Mouse (Mus musculus): ENCODE measurements around the gene Scmh1. TPM values are rescaled to one million over a fixed set of nuclear protein-coding genes. Genes with fewer than 3 reads are reported as not detected.
A peak's percentile ranks its signal among the peaks of the same experiment; 100 is the strongest.

Gene Scmh1
- polyA plus RNA-seq, 1 experiment from 2014 or later, result 43.5 TPM

DNA sequence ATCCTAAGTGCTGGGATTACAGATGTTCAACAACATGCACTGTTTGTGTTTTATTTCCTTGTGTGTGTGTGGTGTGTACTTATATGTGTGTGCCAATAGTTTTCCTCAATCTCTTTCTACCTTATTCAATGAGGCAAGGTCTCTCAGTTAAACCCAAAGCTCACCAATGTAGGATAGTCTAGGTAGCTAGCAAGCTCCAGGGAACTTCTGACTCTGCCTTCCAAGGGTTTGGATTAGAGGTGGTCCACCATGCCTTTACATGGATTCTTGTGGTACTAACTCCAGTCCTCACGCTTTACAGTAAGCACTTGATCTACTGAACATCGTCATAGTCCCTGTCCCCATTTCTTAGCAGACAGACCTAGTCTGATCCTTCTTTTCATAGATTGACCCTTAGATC lies 109.3 kb downstream of the Scmh1 start:
- Histone ChIP-seq H3K27ac (no peak overlapping the region), H3K9me3 (replicated peaks) (peaks cover 2% of the 10 kb centered on the region; the same call in 1 of the 2 replicates), H3K9ac (no peak overlapping the region), H3K4me1 (no peaks in the 10 kb centered on the region), H3K4me3 (replicated peaks) (no peak overlapping the region), H3K4me2 (no peak overlapping the region), H3K36me3 (peaks cover 64% of the 10 kb centered on the region), H3K27me3 (no peaks in the 10 kb centered on the region)
- ATAC-seq (replicated peaks; ENCODE audit: low FRiP score), result no peak
- WGBS, result 93% methylated on average over 2 of the region's 2 CpGs

DNA sequence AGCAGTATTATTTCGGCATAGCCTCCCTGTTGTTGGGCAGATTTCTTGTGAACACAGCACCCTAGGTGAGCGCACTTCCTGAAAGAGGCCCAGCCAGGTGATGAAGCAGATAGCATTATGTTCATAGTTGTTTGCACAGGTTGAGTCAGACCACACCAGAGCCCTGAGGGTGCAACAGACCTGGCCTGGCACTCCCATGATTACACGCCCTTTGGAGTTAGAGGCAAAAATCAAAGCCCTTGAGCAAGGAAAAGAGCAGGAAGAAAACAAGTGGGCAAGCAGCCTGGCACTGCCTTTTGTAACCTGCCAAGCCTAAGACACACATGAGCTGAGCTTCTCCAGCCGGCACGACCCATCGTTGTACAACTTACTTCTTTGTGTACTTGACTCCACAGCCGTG lies 111.4 kb downstream of the Scmh1 start:
- no peaks in the 10 kb centered on the region for H3K9me3 ChIP-seq (replicated peaks)
- H3K4me1 ChIP-seq, result no peaks in the 10 kb centered on the region
- H3K9ac ChIP-seq, result no peak overlapping the region
- no peak overlapping the region for H3K4me3 ChIP-seq (replicated peaks)
- H3K4me2 ChIP-seq, result no peak overlapping the region
- H3K27ac ChIP-seq, result no peak overlapping the region
- WGBS, result 90% methylated on average over 7 of the region's 7 CpGs
- no peak for ATAC-seq (replicated peaks; ENCODE audit: low FRiP score)
- no peaks in the 10 kb centered on the region for H3K27me3 ChIP-seq
- H3K36me3 ChIP-seq, result peaks cover 71% of the 10 kb centered on the region

DNA sequence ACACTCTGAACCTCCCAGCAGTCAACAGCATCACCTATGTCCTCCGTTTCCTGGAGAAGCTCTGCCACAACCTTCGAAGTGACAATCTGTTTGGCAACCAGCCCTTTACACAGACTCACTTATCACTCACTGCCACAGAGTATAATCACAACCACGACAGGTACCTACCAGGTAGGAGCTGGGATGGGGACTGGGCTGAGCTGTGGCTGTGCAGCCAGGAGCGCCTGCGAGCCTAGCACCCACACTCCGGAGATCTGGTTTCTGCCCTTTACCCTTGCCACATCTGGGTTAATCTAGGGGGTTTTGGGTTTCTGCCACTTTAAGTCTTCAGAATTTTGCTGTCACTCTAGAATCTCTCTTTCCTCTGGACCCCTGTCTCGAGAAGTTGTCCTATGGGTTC lies 111.8 kb downstream of the Scmh1 start:
- no peaks in the 10 kb centered on the region for H3K27me3 ChIP-seq
- peaks cover 76% of the 10 kb centered on the region for H3K36me3 ChIP-seq
- no peaks in the 10 kb centered on the region for H3K4me1 ChIP-seq
- H3K9ac ChIP-seq, result no peak overlapping the region
- H3K4me3 ChIP-seq (replicated peaks), result no peak overlapping the region
- WGBS, result 88% methylated on average over 7 of the region's 7 CpGs
- H3K9me3 ChIP-seq (replicated peaks), result no peaks in the 10 kb centered on the region
- no peak for ATAC-seq (replicated peaks; ENCODE audit: low FRiP score)
- H3K4me2 ChIP-seq, result no peak overlapping the region
- H3K27ac ChIP-seq, result 0 out of 2 replicates have a peak overlapping the region, but pooled peaks have one; percentile 51

GRCm38 (mm10) chr4:120517335-120517734 lies 112.3 kb downstream of the Scmh1 start:
- H3K27me3 ChIP-seq, result no peaks in the 10 kb centered on the region
- 82% methylated on average over 4 of the region's 4 CpGs for WGBS
- no peaks in the 10 kb centered on the region for H3K9me3 ChIP-seq (replicated peaks)
- H3K4me1 ChIP-seq, result no peaks in the 10 kb centered on the region
- 0 out of 2 replicates have a peak overlapping the region, but pooled peaks have one; percentile 51 for H3K27ac ChIP-seq
- no peak overlapping the region for H3K4me3 ChIP-seq (replicated peaks)
- H3K9ac ChIP-seq, result no peak overlapping the region
- no peak for ATAC-seq (replicated peaks; ENCODE audit: low FRiP score)
- H3K4me2 ChIP-seq, result no peak overlapping the region
- peaks cover 80% of the 10 kb centered on the region for H3K36me3 ChIP-seq

DNA sequence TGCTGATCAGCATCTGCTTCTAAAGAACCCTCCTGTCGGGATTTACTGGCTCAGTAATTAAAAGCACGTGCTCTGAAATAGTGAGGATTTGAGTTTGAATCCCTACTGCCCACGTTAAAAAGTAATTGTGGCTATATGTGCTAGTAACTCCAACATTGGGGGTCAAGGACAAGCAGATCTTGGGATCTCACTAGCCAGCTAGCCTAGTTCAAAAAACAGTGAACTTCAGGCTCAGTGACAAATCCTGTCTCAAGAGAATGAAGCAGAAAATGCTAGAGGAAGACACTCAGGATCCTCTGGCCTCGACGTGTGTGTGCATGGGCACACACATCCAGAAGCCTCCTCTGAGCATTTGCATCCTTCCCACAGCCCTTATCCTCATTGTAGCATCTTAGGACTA lies 116.7 kb downstream of the Scmh1 start:
- ATAC-seq (replicated peaks; ENCODE audit: low FRiP score), result no peak
- H3K27me3 ChIP-seq, result no peaks in the 10 kb centered on the region
- H3K4me3 ChIP-seq (replicated peaks), result no peak overlapping the region
- peaks cover 97% of the 10 kb centered on the region for H3K36me3 ChIP-seq
- H3K27ac ChIP-seq, result no peak overlapping the region
- no peaks in the 10 kb centered on the region for H3K9me3 ChIP-seq (replicated peaks)
- H3K9ac ChIP-seq, result no peak overlapping the region
- H3K4me2 ChIP-seq, result no peak overlapping the region
- 92% methylated on average over 5 of the region's 5 CpGs for WGBS
- H3K4me1 ChIP-seq, result no peaks in the 10 kb centered on the region

DNA sequence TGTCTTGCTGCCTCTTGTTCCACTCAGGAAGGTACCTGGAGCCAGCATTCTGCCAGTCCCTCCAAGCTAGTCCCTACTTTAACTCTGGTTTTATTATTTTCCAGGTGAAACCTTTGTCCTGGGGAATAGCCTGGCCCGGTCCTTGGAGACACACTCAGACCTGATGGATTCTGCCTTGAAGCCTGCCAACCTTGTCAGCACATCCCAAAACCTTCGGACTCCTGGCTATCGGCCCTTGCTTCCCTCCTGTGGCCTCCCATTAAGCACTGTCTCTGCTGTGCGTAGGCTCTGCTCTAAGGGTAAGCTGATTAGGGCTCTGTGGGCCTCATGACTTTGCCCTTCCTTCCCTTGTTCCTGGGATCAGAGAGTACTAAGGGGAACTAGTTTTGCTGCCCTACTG lies 117.3 kb downstream of the Scmh1 start:
- 94% methylated on average over 4 of the region's 4 CpGs for WGBS
- no peak overlapping the region for H3K4me3 ChIP-seq (replicated peaks)
- no peak overlapping the region for H3K9ac ChIP-seq
- H3K4me1 ChIP-seq, result no peaks in the 10 kb centered on the region
- H3K4me2 ChIP-seq, result no peak overlapping the region
- H3K9me3 ChIP-seq (replicated peaks), result no peaks in the 10 kb centered on the region
- H3K36me3 ChIP-seq, result peaks cover 93% of the 10 kb centered on the region
- ATAC-seq (replicated peaks; ENCODE audit: low FRiP score), result no peak
- H3K27ac ChIP-seq, result no peak overlapping the region
- H3K27me3 ChIP-seq, result no peaks in the 10 kb centered on the region

DNA sequence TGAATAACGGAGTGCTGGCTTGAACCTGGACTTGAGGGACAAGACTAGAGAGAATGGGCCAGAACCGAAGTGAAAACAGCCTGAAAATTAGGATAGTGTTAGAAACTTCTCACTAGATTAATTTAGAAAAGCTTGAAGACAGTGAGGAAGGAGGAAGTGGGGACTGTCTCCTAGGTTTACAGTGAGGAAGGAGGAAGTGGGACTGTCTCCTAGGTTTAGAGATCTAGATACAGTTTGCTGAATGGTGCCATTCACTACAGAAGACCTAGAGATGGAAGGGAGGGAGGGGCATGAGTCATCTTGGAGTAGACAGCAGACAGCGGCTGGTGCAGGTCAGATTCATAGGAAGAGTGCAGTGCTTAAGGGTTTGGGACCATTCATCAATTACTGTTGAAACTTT lies 118.0 kb downstream of the Scmh1 start:
- Histone ChIP-seq H3K4me1 (no peaks in the 10 kb centered on the region), H3K27me3 (no peaks in the 10 kb centered on the region), H3K4me2 (no peak overlapping the region), H3K4me3 (replicated peaks) (no peak overlapping the region), H3K27ac (no peak overlapping the region), H3K9me3 (replicated peaks) (no peaks in the 10 kb centered on the region), H3K9ac (no peak overlapping the region), H3K36me3 (peaks cover 92% of the 10 kb centered on the region)
- ATAC-seq (replicated peaks; ENCODE audit: low FRiP score), result no peak
- 94% methylated on average over 3 of the region's 3 CpGs for WGBS

DNA sequence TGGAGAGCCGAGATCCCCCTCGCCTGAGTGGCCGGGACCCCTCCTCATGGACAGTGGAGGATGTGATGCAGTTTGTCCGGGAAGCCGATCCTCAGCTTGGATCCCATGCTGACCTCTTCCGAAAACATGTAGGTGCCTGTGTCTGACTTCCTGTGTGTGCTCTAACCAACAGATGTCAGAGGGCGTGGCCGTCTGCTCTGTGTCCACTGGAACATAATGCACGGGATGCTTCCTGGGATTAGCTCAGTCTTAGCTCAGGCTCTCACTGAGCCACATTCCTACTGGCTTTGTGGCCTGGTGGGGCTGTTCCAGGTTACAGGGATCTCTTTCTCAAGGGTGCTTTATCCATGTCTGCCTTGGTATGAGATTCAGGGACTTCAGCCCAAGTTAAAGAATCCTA lies 123.1 kb downstream of the Scmh1 start:
- Histone ChIP-seq H3K9me3 (replicated peaks) (no peaks in the 10 kb centered on the region), H3K4me3 (replicated peaks) (no peak overlapping the region)
- 84% methylated on average over 9 of the region's 9 CpGs for WGBS

DNA sequence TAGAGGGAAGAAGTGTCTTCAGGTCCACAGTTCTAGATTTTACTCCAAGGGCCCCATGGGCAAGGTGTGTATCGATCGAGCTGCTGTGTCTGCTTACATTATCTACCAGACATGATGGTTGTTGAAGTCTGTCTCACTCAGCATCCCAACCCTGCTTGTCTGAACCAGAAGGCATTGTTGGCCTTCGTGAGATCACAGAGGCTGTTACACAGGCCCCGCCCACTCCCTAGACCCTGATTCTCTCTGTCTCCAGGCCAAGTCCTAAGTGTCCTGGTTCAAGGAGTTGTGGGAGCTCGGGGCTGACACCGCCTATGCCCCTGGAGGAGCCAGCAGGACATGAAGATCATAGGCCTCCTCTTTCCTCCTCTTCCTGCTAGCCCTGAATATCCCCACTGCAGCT lies 126.9 kb downstream of the Scmh1 start, which contains the start of gene Slfnl1:
Slfnl1 (plus strand) TSS at position 246 of the 400 bp plus-strand sequence.
- Histone ChIP-seq H3K4me1 (no peaks in the 10 kb centered on the region), H3K4me2 (no peak within 1 kb of the TSS), H3K36me3 (peaks cover 52% of the 10 kb centered on the region), H3K9me3 (replicated peaks) (no peaks in the 10 kb centered on the region), H3K4me3 (replicated peaks) (no peak within 1 kb of the TSS), H3K9ac (no peak within 1 kb of the TSS), H3K27me3 (no peaks in the 10 kb centered on the region), H3K27ac (no peak within 1 kb of the TSS)
- no peak for ATAC-seq (replicated peaks; ENCODE audit: low FRiP score)
- 87% methylated on average over 6 of the region's 6 CpGs for WGBS

More for the DNA sequence above, 123.1 kb downstream of the Scmh1 start:
- no peak overlapping the region for H3K27ac ChIP-seq
- peaks cover 83% of the 10 kb centered on the region for H3K36me3 ChIP-seq
- H3K4me2 ChIP-seq, result no peak overlapping the region
- H3K27me3 ChIP-seq, result no peaks in the 10 kb centered on the region
- ATAC-seq (replicated peaks; ENCODE audit: low FRiP score), result no peak
- no peak overlapping the region for H3K9ac ChIP-seq
- H3K4me1 ChIP-seq, result no peaks in the 10 kb centered on the region

DNA sequence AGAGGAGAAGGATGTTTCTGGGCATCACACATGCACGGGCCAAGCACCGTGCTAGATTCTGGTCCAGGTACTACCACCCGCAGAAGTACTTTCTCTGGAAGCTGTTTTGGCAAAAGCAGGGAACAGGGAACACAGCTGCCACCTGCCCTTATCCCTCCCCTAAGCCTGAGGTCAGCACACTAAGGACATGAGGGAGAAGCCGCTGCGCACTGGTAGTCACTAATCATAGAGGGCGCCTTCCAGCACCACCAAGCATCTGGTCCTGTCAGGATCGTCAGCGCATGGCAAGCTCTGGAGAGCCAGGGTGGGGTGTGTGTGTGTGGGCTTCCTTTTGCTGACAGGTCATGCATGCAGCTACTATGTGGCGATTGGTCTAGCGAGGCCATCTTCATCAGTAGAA lies 133.6 kb downstream of the Scmh1 start:
- no peak overlapping the region for H3K4me2 ChIP-seq
- H3K36me3 ChIP-seq, result peaks cover 59% of the 10 kb centered on the region
- no peak overlapping the region for H3K4me3 ChIP-seq (replicated peaks)
- no peaks in the 10 kb centered on the region for H3K9me3 ChIP-seq (replicated peaks)
- H3K27ac ChIP-seq, result no peak overlapping the region
- H3K4me1 ChIP-seq, result no peaks in the 10 kb centered on the region
- no peak; the same call in 1 of the 2 replicates for ATAC-seq (replicated peaks; ENCODE audit: low FRiP score)
- WGBS, result 90% methylated on average over 10 of the region's 10 CpGs
- no peaks in the 10 kb centered on the region for H3K27me3 ChIP-seq
- no peak overlapping the region for H3K9ac ChIP-seq

DNA sequence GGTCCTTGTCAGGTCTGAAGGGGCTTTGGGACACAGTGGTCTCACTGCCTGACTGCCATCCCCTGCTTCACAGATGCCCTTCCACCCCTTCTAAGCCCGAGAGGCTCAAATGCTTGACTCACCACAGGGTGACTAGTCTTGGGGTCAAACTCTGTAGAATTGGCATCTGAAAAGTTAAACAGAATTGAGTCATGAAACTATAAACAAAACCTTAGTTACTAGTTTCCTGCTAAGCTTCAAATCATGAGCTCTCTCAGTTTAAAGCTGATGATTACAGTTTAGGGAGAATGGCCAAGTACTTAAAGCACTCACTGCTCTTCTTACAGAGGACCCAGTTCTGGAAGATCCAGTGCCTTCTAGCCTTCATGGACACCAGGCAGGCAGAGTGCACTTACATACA lies 139.8 kb downstream of the Scmh1 start:
- H3K36me3 ChIP-seq, result peaks cover 98% of the 10 kb centered on the region

DNA sequence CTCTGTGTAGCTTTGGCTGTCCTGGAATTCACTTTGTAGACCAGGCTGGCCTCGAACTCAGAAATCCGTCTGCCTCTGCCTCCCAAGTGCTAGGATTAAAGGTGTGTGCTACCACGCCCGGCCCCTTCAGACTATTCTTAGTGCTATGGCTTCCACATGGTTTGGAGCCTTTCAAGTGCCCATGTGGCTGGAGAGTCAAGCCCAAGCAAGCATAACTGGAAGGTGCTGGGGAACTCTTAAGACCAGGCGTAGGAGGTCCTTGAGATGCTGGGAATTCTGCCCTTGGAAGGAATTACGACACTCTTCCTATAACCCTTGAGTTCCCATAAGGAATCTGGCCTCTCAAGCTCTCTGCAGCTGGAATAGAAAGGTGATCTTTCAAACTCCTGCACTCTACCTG lies 151.5 kb downstream of the Scmh1 start:
- Histone ChIP-seq H3K4me1 (no peaks in the 10 kb centered on the region), H3K27me3 (no peaks in the 10 kb centered on the region), H3K4me2 (no peak overlapping the region), H3K4me3 (replicated peaks) (no peak overlapping the region), H3K27ac (no peak overlapping the region), H3K36me3 (peaks cover 94% of the 10 kb centered on the region), H3K9me3 (replicated peaks) (no peaks in the 10 kb centered on the region), H3K9ac (no peak overlapping the region)
- WGBS, result 87% methylated on average over 6 of the region's 6 CpGs
- no peak for ATAC-seq (replicated peaks; ENCODE audit: low FRiP score)

More for the DNA sequence above, 139.8 kb downstream of the Scmh1 start:
- no peak overlapping the region for H3K27ac ChIP-seq
- no peak overlapping the region for H3K4me2 ChIP-seq
- H3K9me3 ChIP-seq (replicated peaks), result no peaks in the 10 kb centered on the region
- 94% methylated on average over 1 of the region's 1 CpGs for WGBS
- H3K4me3 ChIP-seq (replicated peaks), result no peak overlapping the region
- no peaks in the 10 kb centered on the region for H3K4me1 ChIP-seq
- no peaks in the 10 kb centered on the region for H3K27me3 ChIP-seq
- ATAC-seq (replicated peaks; ENCODE audit: low FRiP score), result no peak
- H3K9ac ChIP-seq, result no peak overlapping the region

DNA sequence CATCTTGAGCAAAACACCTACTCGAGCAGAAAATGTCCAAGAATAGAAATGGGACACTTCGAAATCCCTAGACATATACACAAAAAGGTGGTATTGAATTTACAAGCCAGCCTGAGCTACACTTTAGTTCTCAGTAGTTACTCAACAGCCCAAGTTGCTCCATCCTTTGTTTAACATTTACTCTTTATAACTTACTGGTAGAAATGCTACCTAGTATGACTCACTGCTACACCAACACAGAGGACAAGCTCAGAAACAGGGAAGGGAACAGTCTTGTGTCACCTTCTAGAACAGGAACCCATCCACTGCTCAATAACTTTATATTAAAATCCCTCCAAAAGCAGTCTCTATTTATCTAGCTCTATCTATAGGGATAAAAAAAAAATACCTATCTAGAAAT lies 160.6 kb downstream of the Scmh1 start:
- WGBS, result 89% methylated on average over 2 of the region's 2 CpGs
- Histone ChIP-seq H3K9me3 (replicated peaks) (no peaks in the 10 kb centered on the region), H3K4me1 (peaks cover 24% of the 10 kb centered on the region), H3K4me3 (replicated peaks) (no peak overlapping the region), H3K36me3 (peaks cover 61% of the 10 kb centered on the region), H3K27me3 (no peaks in the 10 kb centered on the region), H3K9ac (no peak overlapping the region), H3K27ac (no peak overlapping the region), H3K4me2 (no peak overlapping the region)
- no peak for ATAC-seq (replicated peaks; ENCODE audit: low FRiP score)

Data from kidney, embryonic 15.5 days (tissue).